Mouse (Mus musculus): ENCODE results near the gene Hoxb4.

Hoxb4 gene

DNA sequence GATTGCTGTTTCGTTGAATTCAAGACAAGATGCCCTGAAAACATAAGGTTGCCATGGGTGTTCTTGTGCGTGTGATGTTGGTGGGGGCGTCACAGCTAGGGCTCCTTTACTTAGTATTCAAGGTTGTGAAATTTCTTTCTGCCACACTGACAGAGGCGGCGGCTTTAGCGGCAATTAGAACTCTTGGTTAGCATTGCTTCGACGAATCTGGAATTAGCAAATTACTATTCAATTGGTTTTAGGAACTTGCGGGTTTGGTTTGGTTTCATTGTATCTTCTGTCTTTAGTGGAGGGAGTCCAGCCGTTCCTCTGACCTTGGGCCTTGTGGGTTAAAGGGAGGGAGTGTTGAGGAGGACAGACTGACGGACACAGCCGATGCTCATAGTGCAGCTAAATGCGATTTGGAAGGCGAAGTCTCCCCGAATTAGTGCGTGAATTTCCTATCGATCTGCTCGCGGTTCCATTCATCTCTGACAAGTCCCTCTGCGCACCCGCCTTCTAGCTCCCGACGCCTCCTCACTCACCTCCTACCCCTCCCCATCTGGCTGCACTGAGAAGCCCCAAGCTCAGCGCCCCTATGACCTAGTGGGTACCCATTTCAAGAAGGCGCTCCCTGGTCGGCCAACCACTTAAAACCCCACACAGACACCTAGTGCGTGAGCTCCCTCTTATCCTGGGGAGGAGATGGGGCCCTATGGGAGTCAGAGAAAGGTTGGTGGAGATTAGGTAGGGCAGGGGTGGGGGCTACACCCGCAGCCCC lies at the start of gene Hoxb4:
Hoxb4 (plus strand) TSS at position 660 of the 760 bp plus-strand sequence.
- no peak for DNase-seq (ENCODE audit: low spot score in 2 of 2)

DNA sequence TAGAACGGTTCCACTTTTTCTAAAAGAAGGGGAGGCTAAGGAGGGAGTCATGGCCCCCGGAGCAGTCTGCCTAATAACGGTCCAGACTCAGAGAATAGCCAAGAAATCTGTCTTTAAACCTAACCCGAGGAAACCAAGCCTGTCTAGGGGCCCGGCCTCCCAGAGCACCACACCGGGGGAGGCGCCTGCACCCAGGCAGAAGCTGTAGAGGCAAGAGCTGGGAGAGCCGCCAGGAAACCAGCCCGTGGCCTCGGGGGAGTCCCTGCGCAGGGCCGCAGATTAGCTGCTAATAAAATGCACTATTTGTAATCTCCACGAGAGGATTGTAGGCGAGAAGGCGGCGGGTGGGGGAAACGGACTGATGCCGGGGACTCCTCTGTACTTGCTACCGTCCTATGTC lies 48.2 kb upstream of the Hoxb4 start:
- no peak for DNase-seq (ENCODE audit: low spot score in 2 of 2)

DNA sequence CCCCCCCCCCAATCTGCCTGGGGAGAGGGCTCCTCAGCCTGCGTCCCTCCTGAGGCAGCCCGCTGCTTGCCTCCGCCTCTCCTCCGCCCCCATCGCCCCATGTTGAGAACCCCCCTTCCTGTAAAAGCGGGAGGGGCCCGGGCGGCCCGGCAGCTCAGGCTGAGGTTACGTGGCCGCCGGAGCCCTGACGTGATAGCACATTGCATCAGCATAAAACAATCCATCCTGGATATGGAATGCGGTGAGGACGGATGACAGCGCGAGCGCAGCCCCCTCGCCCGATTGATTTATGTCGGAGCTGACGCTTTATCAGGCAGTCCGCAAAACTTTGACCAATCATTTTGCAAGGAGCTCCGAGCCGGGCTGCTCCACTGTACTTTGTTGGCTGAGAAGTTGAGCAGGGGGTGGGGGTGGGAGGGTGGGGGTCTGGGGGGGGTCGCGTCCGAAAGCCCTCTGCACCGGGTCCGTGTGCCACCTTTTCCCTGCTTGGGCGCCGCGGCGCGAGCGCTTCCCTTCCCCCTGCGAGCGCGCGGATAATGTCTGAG lies 47.0 kb upstream of the Hoxb4 start, which contains the start of gene Hoxb9:
Hoxb9 (plus strand) TSS at position 462 of the 545 bp plus-strand sequence.
- DNase-seq (ENCODE audit: low spot score in 2 of 2): no peak

DNA sequence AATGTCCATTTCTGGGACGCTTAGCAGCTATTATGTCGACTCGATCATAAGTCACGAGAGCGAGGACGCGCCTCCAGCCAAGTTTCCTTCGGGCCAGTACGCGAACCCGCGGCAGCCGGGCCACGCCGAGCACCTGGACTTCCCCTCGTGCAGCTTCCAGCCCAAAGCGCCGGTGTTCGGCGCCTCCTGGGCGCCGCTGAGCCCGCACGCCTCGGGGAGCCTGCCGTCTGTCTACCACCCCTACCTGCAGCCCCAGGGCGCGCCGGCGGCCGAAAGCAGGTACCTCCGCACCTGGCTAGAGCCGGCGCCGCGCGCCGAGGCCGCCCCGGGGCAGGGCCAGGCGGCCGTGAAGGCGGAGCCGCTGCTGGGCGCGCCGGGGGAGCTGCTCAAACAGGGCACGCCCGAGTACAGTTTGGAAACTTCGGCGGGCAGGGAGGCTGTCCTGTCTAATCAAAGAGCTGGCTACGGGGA lies 46.5 kb upstream of the Hoxb4 start:
- no peak for DNase-seq (ENCODE audit: low spot score in 2 of 2)

DNA sequence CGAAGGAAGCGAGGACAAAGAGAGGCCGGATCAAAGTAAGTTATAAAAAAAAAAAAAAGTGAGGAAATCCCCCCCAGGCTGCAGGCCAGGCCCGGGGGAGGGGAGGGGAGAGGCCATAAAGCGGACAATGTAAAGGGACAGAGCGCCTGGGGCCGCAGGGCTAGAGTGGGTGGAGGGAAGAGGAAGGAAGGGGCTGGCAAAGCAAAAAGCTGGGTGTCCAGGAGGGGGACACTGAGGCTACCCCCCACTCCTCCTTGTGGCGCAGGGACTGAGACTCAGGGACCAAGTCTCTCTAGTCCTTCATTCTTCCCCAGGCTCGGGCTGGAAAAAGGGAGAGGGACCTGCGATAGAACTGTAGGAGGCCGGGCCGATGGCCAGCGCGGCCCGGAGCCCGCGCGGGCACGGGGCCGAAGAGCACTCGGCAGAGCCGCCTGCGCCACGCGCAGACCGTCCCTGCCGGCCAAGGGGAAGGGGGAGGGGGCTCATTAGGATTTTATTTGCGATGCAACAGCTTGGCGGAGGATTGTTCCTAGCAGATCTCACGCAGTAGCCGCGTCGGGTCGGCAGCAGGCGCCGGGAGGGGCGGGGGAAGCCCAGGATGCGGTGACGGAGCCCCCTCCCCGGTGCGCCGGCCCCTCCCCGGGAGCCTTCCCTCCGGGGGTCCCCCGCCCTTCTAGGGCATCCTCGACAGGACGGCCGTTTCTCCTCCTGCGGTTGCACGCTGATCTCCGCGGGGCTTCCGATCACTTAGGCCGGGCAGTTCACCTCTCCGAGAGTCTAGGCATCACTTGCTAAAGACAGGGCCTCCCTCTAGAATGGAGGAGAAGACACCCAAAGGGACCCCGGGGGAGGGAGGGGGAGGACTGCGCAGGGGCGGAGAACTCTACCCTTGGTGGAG lies 45.8 kb upstream of the Hoxb4 start:
- DNase-seq (ENCODE audit: low spot score in 2 of 2): no peak

DNA sequence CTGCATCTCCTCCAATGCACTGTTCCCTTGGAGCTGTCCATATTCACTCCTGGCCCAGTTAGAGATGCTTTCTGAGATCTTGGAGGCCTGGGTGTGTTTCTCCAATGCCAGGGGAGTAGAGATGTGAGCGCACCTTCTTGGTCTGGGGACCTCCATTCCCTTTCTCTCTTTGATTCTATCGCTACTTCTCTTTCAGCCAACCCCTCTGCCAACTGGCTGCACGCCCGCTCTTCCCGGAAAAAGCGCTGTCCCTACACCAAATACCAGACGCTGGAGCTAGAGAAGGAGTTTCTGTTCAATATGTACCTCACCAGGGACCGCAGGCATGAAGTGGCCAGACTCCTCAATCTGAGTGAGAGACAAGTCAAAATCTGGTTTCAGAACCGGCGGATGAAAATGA lies 43.6 kb upstream of the Hoxb4 start:
- no peak for DNase-seq (ENCODE audit: low spot score in 2 of 2)

DNA sequence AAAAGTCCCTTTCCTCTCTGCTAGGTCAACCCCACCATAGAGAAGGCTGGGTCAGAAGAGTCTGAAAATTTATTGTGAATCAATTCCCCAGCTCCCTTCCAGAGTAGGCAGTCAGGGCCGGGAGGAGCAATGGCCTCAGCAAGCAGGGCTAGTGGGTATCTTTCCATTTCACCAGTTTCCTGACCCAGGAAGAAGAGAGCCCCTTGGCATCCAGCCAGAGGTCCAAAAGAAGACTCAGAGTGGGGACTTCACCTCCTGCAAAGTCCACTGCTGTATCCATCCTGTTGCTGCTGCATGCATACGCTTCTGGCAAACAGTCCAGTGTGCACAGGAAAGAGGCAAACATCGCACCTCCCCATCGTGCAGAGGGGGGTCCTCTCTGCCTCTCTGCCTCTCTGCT lies 42.2 kb upstream of the Hoxb4 start:
- no peak for DNase-seq (ENCODE audit: low spot score in 2 of 2)

- no peak for DNase-seq (ENCODE audit: low spot score in 2 of 2)
These were observed 40.7 kb upstream of the Hoxb4 start for GRCm38 (mm10) chr11:96277151-96278044.

DNA sequence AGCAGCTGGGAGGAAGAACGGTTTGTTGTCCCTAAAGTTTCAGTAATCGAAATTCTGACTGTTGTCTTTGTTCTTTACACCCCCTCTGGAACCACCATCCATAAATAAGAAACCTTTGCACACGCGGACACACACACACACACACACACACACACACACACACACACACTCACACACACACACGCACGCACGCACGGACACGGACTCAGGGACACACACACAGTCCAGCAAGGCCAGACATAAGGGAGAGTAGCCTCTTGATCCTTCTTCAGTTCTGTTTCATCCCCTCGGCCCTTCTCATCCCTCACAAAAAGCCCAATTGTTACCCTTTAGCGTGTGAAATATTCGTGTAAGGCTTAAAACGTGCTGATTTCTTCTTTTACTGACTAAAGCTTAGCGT lies 39.7 kb upstream of the Hoxb4 start:
- DNase-seq (ENCODE audit: low spot score in 2 of 2): no peak

GRCm38 (mm10) chr11:96278773-96279172 lies 39.3 kb upstream of the Hoxb4 start:
- DNase-seq (ENCODE audit: low spot score in 2 of 2): peak; percentile 82 to 90

GRCm38 (mm10) chr11:96279421-96280233 lies 38.4 kb upstream of the Hoxb4 start:
- no peak for DNase-seq (ENCODE audit: low spot score in 2 of 2)

GRCm38 (mm10) chr11:96280399-96281378 lies 37.4 kb upstream of the Hoxb4 start:
- no peak for DNase-seq (ENCODE audit: low spot score in 2 of 2)

DNA sequence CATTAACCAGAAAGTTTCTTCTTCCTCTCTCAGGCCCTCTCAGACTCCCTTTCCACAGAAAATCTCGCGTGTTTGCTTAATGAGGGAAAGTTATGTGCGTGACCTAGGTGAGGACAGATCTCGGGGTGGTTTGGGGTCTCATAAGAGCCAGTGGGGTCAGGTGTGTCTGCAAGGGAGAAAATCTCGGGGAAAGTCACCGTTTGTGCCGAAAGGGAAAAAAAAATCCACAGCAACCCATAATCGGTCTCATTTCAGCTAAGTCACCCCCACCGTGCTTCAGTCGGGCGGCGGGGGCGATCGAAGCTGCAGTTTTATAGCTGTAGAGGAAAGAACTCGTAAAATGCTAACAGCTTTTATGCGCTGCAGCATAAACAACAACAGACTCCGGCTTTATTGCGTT lies 36.7 kb upstream of the Hoxb4 start:
- DNase-seq (ENCODE audit: low spot score in 2 of 2): no peak

DNA sequence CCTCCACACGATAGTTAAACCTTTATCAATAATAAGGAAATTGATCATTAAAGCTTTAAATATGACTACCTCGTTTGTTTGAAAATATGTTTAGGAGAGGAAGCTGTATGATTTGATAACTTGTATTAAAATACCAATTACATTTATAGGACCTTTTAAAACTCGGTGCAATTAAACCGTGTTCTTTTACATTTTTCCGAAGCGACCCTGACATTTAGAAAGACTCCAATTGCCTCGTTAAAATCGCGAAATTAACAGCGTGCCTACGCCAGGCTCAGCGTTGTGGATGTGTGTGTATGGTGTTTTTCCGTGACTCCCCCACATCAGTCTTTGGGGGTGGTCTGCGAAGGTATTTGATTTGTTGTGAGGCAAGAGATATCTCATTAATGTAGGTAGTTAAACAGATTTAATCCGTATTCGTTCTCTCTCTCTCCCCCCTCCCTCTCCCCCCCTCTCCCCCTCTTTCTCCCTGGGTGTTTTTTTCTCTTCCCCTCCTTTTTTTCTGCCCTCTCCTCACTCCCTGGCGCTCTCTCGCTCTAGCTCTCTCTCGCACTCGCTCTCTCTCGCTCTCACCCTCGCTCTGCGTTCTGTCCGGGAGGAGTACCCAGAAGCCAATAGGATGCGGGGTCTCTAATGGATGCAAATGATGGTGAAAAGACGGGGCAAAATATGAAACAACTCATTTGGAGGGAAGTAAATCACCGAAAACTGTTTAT lies 36.1 kb upstream of the Hoxb4 start, which contains the start of gene Hoxb8:
Hoxb8 (plus strand) TSS at position 51 of the 716 bp plus-strand sequence.
- no peak for DNase-seq (ENCODE audit: low spot score in 2 of 2)

GRCm38 (mm10) chr11:96282795-96283430 lies 35.2 kb upstream of the Hoxb4 start:
- no peak for DNase-seq (ENCODE audit: low spot score in 2 of 2)

DNA sequence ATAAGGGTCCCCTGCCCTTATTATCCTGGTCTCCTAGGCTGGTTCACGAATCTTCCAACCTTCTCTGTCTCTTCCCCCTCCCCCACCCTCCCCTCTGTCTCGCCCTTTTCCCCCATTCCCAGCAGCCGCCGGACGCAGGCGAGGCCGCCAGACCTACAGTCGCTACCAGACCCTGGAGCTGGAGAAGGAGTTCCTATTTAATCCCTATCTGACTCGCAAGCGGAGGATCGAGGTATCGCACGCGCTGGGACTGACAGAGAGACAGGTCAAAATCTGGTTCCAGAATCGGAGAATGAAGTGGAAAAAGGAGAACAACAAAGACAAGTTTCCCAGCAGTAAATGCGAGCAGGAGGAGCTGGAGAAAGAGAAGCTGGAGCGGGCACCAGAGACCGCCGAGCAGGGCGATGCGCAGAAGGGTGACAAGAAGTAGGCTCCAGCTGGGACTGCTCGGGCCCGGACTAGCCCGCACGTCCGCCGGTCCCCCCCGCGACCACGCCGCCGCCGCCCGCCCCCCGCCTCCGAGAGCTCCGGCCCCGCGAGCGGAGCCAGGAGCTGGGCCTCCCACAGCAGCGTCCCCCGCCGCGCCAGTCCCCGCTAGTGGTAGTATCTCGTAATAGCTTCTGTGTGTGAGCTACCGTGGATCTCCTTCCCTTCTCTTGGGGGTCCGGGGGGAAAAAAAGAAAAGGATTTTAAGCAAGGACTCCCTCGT lies 33.9 kb upstream of the Hoxb4 start:
- no peak for DNase-seq (ENCODE audit: low spot score in 2 of 2)

Data from frontal cortex, postnatal 36 days (tissue).